Mouse (Mus musculus): ENCODE results near the gene AI854703. TPM values are rescaled to one million over a fixed set of nuclear protein-coding genes. Genes with fewer than 3 reads are reported as not detected.
"Not testable (repeated sequence)": the region's sequence is repeated elsewhere in the genome, so short reads cannot be mapped to it uniquely, and the experiment has no call there.

Gene AI854703
- polyA plus RNA-seq, 1 experiment = 0.31 TPM

DNA sequence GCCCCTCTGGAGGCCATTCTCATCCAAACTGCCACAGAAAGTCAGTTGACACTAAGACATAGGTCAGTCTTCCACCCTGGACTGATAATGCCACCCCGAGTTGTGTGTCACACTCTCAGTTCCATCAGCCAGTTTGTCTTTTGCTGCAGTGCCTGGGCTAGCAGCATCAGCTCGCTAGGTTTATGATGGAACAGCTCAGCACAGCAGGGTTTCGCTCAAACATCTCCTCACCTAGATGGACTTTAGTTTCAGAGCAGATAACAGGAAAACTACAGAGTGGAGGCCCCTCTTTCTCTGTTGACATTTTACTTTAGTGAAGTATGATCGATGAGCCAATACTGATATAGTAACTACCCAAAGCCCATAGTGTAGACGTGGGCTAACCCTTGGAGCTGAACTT is 11.8 kb upstream of the AI854703 start:
- no peaks in the 10 kb centered on the region for H3K36me3 ChIP-seq (ENCODE audit: control insufficient read depth, insufficient read depth, low read length)
- peak overlapping the region; percentile 2; the same call in 1 of the 2 replicates for H3K4me3 ChIP-seq (ENCODE audit: control insufficient read depth, low read depth, low read length)
- H3K27ac ChIP-seq (ENCODE audit: control insufficient read depth, insufficient read depth, low read depth, low read length) = no peak overlapping the region
- TF ChIP-seq CTCF (IDR thresholded peaks at IDR 0.05; ENCODE audit: control insufficient read depth, insufficient read depth, insufficient replicate concordance, low read depth, low read length) = no peak
- no peak for TF ChIP-seq POLR2A (IDR thresholded peaks at IDR 0.05; ENCODE audit: control insufficient read depth, low read depth, low read length)
- peaks cover 6% of the 10 kb centered on the region; the same call in 1 of the 2 replicates for H3K4me1 ChIP-seq (ENCODE audit: control insufficient read depth, insufficient read depth, low read length)
- H3K27me3 ChIP-seq (ENCODE audit: control insufficient read depth, insufficient read depth, low read length) = no peaks in the 10 kb centered on the region

DNA sequence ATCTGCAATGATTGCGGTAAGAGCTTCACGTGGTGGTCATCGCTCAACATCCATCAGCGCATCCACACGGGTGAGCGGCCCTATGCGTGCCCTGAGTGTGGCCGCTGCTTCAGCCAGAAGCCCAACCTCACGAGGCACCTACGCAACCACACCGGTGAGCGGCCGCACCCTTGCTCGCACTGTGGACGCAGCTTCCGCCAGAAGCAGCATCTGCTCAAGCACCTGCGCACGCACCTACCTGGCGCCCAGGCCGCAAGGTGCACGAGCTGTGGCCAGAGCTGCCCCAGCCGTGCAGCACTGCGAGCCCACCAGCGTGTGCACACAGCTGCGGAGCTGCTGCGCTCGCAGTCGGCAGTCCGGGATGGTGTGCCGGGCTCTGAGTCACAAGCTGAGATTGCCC is 6.5 kb upstream of the AI854703 start:
- Histone ChIP-seq H3K4me1 (ENCODE audit: control insufficient read depth, insufficient read depth, low read length) (peaks cover 15% of the 10 kb centered on the region), H3K4me3 (ENCODE audit: control insufficient read depth, low read depth, low read length) (peak overlapping the region; percentile 8), H3K36me3 (ENCODE audit: control insufficient read depth, insufficient read depth, low read length) (no peaks in the 10 kb centered on the region), H3K27me3 (ENCODE audit: control insufficient read depth, insufficient read depth, low read length) (no peaks in the 10 kb centered on the region), H3K27ac (ENCODE audit: control insufficient read depth, insufficient read depth, low read depth, low read length) (no peak overlapping the region)
- TF ChIP-seq POLR2A (IDR thresholded peaks at IDR 0.05; ENCODE audit: control insufficient read depth, low read depth, low read length) = 0 out of 2 replicates have a peak, but pooled peaks have one; percentile 6
- no peak for TF ChIP-seq CTCF (IDR thresholded peaks at IDR 0.05; ENCODE audit: control insufficient read depth, insufficient read depth, insufficient replicate concordance, low read depth, low read length)

DNA sequence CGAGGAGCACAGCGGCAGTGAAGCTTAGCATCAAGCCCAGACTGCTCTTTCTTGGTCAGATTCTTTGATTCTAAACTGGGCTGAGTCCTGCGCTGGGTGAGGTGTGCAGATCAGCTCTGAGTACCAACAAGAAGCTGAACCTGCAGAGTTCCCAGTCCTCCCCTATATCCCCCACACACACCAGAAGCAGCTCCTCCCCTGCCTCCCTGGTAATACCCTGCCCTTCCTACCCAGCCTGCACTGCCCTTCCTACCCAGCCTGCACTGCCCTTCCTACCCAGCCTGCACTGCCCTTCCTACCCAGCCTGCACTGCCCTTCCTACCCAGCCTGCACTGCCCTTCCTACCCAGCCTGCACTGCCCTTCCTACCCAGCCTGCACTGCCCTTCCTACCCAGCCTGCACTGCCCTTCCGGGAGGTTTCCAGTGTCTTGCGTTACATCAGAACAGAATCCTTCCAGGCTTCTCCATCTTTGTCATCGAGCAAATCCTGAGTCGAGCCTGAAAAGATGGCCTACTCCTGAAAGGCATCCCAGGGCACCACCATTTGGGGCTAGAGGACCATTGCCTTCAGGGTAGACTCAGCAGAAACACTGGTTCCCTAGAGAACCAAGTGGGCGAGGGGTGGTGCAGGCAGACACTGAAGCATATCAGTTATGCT is 4.2 kb upstream of the AI854703 start:
- H3K27ac ChIP-seq (ENCODE audit: control insufficient read depth, insufficient read depth, low read depth, low read length); H3K4me3 ChIP-seq (ENCODE audit: control insufficient read depth, low read depth, low read length); H3K27me3 ChIP-seq (ENCODE audit: control insufficient read depth, insufficient read depth, low read length); H3K36me3 ChIP-seq (ENCODE audit: control insufficient read depth, insufficient read depth, low read length): not testable (repeated sequence)
- peaks cover 15% of the 10 kb centered on the region for H3K4me1 ChIP-seq (ENCODE audit: control insufficient read depth, insufficient read depth, low read length)

DNA sequence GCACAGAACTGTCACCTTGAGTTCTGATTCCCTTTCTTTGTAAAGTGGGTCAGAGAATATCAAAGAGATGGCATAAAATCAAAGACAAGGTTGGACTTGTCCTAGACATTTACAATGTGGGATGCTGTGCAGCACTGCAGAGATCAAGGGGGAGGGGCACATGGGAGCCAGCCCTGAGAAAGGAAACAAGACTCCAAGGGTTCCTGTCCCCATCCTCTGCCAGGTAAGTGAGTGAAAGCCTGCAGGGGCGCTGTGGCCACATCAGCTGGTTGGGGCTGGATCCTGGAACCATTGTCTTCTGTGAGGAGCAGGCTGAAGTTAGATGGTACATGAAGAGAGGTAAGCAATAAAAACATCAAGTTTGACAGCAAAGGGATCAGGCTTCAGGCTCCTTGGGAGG is 3.1 kb upstream of the AI854703 start:
- peaks cover 15% of the 10 kb centered on the region for H3K4me1 ChIP-seq (ENCODE audit: control insufficient read depth, insufficient read depth, low read length)
- no peak overlapping the region for H3K27ac ChIP-seq (ENCODE audit: control insufficient read depth, insufficient read depth, low read depth, low read length)
- no peaks in the 10 kb centered on the region for H3K36me3 ChIP-seq (ENCODE audit: control insufficient read depth, insufficient read depth, low read length)
- no peaks in the 10 kb centered on the region for H3K27me3 ChIP-seq (ENCODE audit: control insufficient read depth, insufficient read depth, low read length)
- TF ChIP-seq POLR2A (IDR thresholded peaks at IDR 0.05; ENCODE audit: control insufficient read depth, low read depth, low read length) (no peak), CTCF (IDR thresholded peaks at IDR 0.05; ENCODE audit: control insufficient read depth, insufficient read depth, insufficient replicate concordance, low read depth, low read length) (no peak)
- no peak overlapping the region for H3K4me3 ChIP-seq (ENCODE audit: control insufficient read depth, low read depth, low read length)

DNA sequence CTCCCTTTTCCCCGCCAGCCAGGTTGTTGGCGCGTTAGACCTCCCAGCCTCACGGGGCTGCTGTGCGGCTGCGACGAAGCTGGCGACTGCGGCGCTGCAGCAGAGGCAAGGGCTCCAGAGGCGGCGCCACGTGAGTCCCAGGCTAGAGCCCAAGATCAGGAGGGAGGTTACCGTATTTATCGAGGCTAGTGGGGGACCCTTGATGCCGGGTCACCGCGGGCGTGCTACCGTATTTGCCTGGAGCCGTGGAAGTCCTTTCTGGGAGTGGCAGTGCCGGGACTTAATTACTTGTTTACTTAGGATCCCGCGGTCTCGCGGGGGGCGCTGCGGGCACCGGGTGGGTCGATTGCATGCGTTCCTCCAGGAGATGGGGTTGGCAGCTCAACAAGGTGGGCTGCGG is 420 bp downstream of the AI854703 start:
- peaks cover 9% of the 10 kb centered on the region for H3K4me1 ChIP-seq (ENCODE audit: control insufficient read depth, insufficient read depth, low read length)
- H3K36me3 ChIP-seq (ENCODE audit: control insufficient read depth, insufficient read depth, low read length) = no peaks in the 10 kb centered on the region
- H3K4me3 ChIP-seq (ENCODE audit: control insufficient read depth, low read depth, low read length) = peak overlapping the region; percentile 39
- no peaks in the 10 kb centered on the region for H3K27me3 ChIP-seq (ENCODE audit: control insufficient read depth, insufficient read depth, low read length)
- H3K27ac ChIP-seq (ENCODE audit: control insufficient read depth, insufficient read depth, low read depth, low read length) = no peak overlapping the region
- no peak for TF ChIP-seq CTCF (IDR thresholded peaks at IDR 0.05; ENCODE audit: control insufficient read depth, insufficient read depth, insufficient replicate concordance, low read depth, low read length)
- TF ChIP-seq POLR2A (IDR thresholded peaks at IDR 0.05; ENCODE audit: control insufficient read depth, low read depth, low read length) = no peak

DNA sequence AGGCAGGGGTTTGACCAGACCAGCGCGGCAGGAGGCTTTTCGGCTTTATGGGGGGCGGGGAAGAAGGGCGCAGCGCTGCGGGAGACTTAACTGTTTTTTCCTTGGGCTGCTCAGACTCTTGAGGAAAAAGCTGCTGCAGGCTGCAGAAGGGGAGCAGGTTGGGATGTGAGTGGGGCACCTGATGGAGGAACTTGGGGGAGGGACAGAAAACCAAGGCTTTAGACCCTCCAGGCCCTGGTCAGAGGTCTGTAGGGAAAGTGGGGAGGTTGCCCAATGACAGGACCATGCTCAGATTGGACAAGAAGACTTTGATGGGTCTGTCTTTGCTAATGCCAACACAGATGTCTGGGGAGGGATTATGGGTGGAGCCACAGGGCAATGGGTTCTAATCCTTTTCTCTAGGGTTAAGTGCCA is 954 bp downstream of the AI854703 start:
- H3K4me1 ChIP-seq (ENCODE audit: control insufficient read depth, insufficient read depth, low read length) = peaks cover 9% of the 10 kb centered on the region
- no peaks in the 10 kb centered on the region for H3K27me3 ChIP-seq (ENCODE audit: control insufficient read depth, insufficient read depth, low read length)
- TF ChIP-seq POLR2A (IDR thresholded peaks at IDR 0.05; ENCODE audit: control insufficient read depth, low read depth, low read length) (no peak), CTCF (IDR thresholded peaks at IDR 0.05; ENCODE audit: control insufficient read depth, insufficient read depth, insufficient replicate concordance, low read depth, low read length) (no peak)
- H3K27ac ChIP-seq (ENCODE audit: control insufficient read depth, insufficient read depth, low read depth, low read length) = no peak overlapping the region
- H3K36me3 ChIP-seq (ENCODE audit: control insufficient read depth, insufficient read depth, low read length) = no peaks in the 10 kb centered on the region
- H3K4me3 ChIP-seq (ENCODE audit: control insufficient read depth, low read depth, low read length) = peak overlapping the region; percentile 39

DNA sequence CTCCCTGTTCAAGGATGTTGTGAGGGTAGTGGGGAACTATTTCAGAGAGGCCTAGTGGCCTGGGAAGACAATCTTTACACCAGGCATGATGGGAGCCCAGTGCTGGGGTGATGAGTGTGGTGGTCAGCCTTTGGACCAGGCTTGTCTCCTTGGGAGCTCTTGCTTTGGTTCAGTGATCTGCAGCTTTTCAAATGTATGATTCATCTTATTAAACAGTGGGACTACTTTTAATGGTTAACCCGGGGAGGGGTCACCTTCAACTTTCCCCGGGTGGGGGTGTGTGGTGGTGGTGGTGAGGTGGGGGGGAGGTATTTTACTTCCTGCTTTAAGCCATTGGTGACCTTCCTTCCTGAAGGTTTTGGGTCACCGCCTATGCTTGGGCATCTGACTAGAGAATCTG is 1.8 kb downstream of the AI854703 start:
- peaks cover 9% of the 10 kb centered on the region for H3K4me1 ChIP-seq (ENCODE audit: control insufficient read depth, insufficient read depth, low read length)
- H3K36me3 ChIP-seq (ENCODE audit: control insufficient read depth, insufficient read depth, low read length) = no peaks in the 10 kb centered on the region
- TF ChIP-seq CTCF (IDR thresholded peaks at IDR 0.05; ENCODE audit: control insufficient read depth, insufficient read depth, insufficient replicate concordance, low read depth, low read length) = no peak
- no peak for TF ChIP-seq POLR2A (IDR thresholded peaks at IDR 0.05; ENCODE audit: control insufficient read depth, low read depth, low read length)
- H3K27ac ChIP-seq (ENCODE audit: control insufficient read depth, insufficient read depth, low read depth, low read length) = no peak overlapping the region
- no peak overlapping the region for H3K4me3 ChIP-seq (ENCODE audit: control insufficient read depth, low read depth, low read length)
- no peaks in the 10 kb centered on the region for H3K27me3 ChIP-seq (ENCODE audit: control insufficient read depth, insufficient read depth, low read length)
